Mouse (Mus musculus): ENCODE measurements around the gene Arl15.

The Arl15 gene

DNA sequence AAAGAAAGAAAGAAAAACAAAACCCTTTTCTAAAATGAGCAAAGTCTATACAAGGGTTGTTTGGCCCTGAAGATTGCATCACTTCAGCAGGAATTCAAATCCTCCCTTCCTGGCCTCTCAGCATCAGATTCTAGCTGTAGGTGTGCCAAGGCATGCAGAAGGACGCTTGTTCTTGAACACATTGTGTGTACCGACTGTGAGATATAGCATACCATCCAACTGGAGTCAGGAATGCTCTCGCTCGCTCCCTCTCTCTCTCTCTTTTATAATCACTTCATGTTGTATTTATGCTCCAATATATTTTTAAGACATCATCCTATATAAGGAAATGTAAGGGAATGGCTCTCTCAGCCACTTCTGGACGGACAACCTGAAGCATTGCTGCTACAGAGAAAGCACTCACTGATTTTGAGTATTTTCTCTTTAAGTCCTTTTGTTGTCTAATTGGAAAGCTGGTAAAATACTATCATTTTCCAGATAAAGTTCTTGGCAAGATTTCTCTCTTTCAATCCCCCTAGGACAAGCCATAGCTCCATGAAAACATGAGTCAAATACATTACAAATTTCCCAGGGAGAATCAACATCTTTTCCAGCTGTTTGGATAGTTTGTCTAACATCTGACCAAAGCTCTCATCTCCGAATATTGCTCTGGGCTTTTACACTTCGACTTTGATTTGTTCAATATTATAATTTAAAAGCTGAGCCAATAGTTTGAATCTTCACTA lies 300.0 kb downstream of the Arl15 start:
- no peak for DNase-seq (ENCODE audit: low read depth, low spot score)

DNA sequence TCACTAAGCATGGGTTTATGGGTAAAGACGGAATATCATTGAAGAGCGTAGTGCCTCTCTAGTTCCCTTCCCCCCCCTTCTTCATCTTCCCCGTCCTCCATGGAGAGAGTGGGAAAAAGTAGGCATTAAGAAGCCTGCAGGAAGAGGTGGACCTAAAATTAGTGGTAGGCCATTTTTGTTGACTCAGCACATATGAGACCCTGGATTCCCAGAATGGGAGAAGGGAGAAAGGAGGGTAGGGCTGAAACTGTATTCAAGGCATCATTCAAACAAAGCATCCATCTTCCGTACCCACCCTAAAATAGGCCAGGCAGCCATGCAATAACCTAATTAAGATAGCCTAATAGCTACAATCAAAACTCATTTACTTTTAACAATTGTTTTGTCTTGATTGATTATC lies 301.1 kb downstream of the Arl15 start:
- DNase-seq (ENCODE audit: low read depth, low spot score): no peak

DNA sequence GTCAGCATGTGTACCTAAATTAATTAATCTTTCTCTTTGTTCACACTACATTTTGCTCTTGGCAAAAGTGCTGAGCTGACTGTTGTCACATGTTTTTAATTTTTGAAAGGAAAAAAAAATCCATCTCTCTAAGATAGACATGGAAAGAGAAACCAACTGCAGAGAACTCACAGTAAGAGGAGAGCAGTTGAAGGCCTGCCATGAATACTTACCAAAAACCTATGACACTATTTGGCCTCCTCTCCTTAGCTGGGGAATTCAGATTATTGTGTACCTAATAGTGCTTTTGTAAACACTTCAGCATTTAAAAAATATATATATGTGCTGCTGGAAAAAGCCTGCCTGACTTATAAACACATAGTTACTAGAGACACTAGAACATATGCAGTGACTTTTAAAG lies 302.1 kb downstream of the Arl15 start:
- DNase-seq (ENCODE audit: low read depth, low spot score): no peak

DNA sequence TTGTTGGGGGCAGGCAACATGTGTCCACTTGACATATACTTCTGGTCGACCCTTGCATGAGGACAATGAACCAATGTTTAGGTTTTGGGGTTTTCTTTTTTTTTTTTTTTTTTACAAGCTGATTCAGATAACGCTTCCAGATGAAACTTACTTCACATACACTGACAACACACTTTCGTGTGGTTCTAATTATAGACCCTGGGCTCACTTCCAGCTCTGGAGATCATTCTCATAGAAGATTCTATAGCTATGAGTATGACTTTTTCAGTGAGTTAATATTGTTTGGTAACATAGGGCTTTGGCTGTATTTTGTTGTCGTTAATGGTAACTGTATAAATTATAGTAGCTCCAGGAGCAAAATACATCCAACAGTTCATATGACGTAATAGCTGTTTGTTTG lies 306.9 kb downstream of the Arl15 start:
- no peak for DNase-seq (ENCODE audit: low read depth, low spot score)

DNA sequence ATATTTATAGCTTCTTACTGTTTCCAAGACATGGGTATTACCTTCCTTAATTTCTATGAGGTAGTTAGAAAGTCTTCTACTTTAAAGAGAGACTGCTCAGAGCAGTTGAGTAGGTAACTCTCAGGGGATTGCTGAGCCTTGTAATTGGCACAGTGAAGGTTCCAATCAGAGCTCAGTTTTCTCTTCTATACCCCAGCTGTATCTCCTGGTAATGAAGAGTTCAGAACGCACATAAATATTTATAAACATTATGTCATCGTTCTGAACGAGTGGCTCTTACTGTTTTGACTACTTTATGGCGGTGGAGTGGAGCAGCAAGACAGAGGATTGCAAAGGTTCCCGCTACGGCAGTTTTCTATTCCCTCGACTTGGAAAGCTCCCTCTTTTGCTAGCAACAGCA lies 311.8 kb downstream of the Arl15 start:
- DNase-seq (ENCODE audit: low read depth, low spot score): no peak

DNA sequence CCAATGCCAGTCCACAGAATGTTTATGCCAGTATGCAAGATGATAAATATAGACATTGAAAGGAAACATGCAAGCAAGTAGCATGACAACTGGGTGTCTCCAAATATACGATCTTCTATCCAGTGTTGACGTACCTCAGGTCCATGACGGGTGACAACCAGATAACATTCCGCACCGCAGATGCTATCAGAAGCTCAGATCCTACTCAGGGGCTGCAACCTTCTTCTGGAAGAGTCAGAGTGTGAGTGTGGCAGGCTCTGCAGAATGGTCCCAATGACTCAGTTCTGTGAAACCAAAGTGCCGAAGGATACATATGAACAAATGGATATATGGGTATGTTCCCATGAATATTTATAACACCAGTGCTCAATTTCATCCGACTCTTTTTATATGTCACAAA lies 313.2 kb downstream of the Arl15 start:
- DNase-seq (ENCODE audit: low read depth, low spot score): no peak

DNA sequence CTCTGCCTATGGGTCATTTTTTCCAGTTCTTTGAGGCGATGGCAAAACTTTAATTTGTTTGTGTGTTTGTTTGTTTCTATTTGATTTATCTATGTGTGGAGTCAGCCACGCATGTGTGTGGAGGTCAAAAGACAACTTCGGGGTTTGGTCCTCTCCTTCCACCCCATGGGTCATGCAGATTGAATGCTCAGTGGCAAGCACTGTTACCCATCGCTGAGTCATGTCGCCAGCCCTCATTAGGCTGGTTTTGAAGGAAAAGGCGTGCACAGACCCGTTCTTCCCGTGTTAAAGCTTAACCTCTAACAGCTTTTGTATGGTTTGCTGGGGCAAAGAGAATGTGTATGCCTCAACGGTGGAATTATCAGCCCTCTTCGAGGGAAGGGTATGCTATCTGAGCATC lies 315.1 kb downstream of the Arl15 start:
- no peak for DNase-seq (ENCODE audit: low read depth, low spot score)

DNA sequence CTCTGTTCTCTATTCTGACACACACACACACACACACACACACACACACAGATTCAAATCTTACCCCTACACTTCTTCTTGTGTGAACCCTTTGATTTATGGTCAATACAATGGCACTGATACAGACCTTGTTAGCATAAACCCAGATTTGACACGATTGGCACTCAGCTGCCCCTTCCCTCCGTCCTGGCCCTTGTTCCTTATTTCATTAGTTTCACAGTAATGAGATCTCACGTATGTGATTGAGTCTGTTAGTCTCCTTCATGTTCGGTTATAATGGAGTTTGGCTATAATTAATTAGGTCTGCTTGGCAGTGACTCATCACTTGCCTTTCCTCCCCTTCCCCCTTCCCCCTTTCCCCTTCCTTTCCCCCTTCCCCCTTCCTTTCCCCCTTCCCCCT lies 315.5 kb downstream of the Arl15 start:
- no peak for DNase-seq (ENCODE audit: low read depth, low spot score)

DNA sequence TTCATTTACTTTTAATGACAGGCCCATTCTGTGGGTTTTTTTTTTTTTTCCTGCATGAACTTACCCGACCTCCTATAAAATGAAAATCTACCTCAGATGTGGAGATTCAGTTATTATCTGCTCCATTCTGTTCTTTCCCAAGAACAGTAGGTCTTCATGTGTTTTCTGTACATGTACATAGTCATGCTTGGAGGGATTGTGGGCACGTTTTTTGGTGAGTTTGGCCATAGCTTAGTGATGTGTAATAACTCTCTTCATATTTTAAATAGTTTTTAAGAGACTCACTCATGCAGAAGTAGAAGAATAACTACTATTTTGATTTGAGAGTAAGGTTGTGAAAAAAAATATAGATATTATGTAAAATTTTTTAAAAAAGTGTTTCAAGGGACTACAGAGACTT lies 319.2 kb downstream of the Arl15 start:
- no peak for DNase-seq (ENCODE audit: low read depth, low spot score)

DNA sequence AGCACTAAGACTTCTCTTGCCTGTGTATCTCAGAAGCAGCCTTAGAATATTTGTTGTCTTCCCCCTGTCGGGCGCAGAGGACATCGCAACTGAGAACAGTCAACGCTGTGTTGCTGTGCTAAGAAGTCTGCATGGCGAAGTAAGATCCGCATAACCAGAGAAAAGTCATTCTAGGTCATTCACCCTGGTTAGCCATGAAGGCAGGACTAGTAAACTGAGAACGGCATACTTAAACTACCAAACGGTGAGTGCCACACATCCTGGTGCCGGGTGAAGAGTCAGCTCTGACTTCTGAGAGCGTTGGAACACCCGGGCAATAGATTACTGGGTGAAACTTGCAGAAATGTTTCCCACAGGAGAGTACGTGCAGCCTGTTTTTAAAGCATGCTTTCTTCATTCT lies 320.3 kb downstream of the Arl15 start:
- no peak for DNase-seq (ENCODE audit: low read depth, low spot score)

DNA sequence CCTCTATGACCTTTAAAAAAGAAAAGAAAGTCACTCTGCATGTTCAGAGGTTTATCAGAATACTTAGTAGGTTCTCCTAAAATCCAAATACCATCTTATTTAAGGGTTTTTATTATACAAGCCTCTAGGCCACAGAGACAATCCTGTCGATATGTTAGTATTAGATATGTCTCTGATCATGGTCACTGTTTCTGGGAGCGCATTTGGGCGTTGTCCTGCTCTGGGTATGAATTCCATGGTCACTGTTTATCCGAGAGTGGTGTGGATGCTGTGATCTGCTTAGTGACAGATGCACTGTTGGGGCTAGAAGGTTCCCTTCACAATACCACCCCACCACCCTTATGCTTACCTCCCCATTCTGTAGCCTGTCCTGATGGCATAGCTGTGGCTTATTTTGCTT lies 320.8 kb downstream of the Arl15 start:
- no peak for DNase-seq (ENCODE audit: low read depth, low spot score)

DNA sequence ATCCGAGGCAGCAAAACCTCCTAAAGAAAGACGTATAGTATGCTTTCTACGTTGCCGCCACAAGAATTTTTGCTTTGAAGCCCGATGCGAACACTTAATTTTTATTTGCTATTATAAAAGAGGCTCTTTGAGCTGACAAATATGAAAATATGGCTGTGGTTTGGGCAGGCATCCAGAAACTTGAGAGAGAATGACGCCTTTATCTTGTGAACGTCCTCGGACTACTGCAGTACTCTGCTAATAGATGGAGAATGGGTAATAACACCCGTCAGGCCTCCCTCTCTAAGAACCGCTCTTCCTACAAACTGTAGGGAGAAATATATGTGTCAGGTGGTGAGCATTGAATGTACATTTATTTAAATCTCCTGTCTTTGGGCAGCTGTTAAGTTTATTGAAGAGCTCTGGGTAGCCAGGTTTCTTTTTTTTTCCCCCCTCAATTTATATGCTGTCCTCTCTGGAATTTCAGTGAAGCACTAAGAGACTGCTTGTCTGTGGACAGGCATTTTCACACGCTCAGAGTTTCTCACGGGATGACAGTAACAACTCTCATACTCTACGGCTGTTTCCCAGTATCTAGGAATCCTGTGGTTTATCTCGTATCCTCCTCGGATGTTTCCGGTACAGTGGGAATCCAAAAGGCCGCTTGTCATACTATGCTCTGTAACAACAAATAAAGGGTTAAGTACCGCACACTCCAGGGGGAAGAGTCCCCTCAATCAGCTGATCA lies 324.0 kb downstream of the Arl15 start:
- DNase-seq (ENCODE audit: low read depth, low spot score): no peak

DNA sequence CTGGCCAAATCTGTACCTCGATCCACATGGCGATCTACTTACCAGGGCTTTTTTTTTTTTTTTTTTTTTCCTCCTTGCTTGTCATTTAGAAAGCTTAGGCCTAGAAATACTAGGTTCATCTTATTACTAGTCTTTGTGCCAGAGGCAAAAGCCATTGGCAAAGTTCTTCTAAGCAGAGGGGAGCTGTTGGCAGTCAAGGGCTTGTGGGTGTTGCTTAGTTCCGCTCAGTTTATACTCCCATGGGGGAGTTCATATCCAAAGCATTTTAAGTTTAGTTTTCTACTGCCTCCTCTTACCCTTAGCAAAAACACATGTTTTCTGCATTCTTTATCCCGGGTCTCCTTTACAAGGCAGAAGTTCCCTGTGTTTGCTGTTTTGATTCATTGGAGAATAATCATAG lies 325.5 kb downstream of the Arl15 start:
- DNase-seq (ENCODE audit: low read depth, low spot score): no peak

DNA sequence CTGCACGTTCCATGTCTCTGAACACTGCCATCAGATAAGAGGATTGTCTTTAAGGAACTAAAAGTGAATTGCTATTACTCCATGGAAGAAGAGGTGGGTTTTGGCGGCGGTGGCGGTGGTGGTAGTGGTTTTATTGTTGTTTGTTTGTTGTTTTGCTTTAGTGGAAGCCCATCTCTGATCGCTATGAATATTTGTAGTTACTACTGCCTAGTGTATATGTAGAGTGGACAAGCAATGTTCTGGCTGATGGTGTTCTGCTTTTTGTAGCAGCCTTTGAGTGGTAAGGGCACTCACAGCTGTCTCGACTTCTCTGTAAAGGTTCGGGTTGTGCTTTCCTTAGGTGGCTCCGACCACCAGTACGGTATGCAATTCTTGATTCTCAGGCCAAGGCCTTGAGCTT lies 327.3 kb downstream of the Arl15 start:
- DNase-seq (ENCODE audit: low read depth, low spot score): no peak

DNA sequence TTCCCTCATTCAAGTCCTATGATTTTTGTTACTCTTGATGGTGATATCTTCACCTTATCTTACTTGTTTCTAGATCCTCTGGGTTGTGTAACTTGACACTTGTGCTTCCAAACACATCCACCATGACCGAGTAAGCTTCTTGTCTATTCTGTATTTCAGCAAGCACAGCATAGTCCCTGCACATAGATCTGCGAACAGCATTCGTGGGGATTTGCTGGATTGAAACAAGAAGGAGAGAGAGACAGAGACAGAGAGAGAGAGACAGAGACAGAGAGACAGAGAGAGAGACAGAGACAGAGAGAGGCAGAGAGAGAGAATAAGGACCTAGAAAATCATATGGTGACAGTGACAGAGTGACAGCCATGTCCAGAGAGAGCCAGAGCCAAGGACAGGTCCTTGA lies 329.1 kb downstream of the Arl15 start:
- DNase-seq (ENCODE audit: low read depth, low spot score): no peak

DNA sequence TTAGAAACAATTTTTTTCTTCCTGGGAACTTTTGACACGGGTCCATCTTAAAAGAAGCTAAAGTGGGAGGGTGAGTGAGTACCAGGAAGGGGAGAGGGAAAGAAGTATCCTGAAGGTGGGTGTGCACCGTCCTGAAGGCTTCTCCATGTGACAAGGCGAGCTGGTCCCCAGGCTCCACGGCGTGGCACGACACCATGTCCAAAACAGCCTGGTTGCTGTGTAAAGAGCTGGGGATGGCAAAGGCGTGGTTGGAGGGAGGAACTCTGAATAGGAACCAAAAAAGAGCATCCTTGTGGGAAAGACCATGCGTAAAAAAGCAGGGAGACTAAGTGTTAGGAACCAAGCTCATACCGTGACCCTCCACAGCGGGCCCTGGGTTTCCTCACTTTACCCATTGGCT lies 330.1 kb downstream of the Arl15 start:
- DNase-seq (ENCODE audit: low read depth, low spot score): no peak

DNA sequence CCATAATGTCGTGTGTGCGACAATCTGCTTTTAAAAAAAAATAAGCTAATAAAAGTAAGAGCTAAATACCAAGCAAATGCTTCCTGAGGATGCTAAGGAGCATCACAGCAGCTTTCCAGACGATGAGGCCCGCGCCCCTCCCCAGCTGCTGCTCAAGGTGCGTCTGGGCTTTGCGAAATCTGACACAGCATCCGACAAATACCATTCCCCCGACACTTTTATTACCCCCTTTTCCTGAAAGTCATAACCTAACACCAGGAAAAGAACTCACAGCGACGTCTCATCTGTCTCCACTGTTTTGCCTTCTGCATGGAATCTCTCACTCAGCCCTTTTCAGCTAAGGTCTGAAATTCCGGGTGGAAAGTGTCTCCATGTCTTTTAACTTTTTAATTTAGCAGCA lies 330.7 kb downstream of the Arl15 start:
- peak; percentile 53 for DNase-seq (ENCODE audit: low read depth, low spot score)

DNA sequence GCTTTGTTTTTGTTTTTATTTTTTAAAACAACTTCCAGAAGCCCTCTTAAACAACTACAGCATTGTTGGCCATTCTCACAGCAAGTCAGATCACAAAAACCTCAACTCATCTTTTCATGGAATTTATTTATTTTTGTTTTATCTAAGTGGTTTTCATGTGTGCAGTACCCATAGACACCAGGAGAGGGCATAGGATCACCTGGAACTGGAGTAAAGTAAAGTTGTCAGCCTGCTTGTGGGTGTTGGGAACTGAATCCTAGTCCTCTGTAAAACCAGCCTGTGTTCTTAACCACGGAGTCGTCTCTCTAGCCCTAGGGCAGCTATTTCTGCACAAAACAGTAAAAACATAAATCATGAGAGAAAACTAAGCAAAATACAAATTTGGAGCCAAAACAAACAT lies 334.1 kb downstream of the Arl15 start:
- DNase-seq (ENCODE audit: low read depth, low spot score): no peak

DNA sequence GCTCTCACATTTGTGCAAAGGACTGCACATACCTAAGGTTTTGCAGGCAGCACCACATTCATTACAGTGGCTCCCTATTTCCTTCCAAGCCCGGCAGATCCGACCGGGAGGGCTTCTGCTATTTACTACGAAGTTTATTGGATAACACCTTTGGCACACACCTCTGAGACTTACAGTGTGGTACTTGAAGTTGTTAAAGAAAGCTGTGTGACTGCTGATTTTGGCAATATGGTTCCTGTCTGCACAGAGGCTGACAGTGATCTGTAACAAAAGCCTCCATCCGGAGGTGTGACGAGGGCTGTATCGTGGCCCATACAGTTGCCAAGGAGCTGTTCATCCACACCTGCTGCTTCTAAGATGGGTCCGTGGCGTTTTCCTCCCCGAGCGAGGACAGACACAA lies 335.7 kb downstream of the Arl15 start:
- DNase-seq (ENCODE audit: low read depth, low spot score): no peak

DNA sequence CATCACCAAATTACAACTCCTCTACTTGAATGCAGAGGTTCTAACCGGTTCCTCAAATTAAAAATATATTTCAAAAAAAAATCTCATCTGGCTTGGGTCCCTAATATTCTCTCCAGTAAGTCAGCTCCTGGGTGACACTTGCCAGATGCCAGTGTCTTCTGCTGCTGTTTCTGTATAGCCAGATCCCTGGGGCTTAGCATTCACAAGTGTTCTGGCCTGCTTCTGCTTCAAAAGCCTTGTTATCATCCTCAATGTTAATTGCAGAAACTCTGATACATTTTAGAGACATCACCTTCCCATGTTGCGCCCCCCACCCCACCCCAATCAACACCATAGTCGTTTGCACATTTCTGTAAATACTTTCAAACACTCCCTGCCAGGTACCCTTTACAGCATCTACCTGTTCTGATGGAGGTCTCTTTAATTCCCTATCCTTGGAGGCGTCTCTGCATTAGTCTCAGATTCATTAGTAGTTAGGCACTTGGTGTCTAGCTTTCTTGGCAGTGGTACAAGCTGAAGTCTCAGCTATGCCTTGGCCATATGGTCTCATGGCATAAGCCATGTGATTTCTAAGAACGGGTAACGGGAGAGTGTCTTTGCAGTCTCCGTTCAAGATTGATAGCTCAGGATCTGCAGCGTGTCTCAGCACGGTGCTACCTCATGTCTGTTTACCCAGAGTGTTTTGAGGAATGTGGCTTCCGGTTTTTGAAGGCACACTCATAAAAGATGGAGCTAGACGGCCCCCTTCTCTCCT lies 336.4 kb downstream of the Arl15 start:
- no peak for DNase-seq (ENCODE audit: low read depth, low spot score)

DNA sequence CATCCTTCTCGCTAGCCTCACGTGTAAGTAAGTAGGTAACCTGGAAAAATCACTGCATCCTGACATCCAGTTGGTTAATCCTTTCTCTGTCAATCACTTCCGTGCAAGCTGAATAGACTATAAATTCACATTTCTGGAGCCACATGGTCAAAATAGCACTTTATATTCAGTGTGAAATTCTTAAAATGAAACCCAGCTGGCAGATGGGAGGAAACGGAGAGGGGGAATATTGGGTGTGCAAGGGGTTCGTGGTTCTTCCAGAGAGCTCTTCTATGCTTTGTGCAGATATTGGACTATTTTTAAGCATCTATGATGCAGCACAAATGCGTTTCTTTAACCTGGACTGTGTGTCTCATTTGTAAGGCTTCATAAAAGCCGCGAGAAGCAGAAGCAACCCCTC lies 344.6 kb downstream of the Arl15 start:
- DNase-seq (ENCODE audit: low read depth, low spot score): no peak

DNA sequence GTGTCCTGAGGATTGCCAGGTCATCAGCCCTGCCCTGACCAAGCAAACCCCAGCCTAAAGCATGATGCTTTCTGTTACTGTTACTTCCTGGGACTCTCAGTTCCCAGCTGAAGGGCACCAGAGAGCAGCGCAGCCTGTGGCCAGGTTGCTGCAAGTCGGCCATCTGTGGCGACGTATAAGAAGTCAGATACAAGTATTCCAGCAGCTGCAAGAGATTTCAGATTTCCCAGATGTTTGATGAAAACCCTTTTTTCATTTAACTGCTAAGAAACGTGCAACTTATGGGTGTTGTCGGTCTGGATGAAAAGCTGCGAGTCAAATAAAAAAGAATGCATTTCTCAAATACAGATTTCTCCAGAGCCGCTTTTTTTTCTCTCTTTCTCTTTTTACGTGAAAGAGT lies 345.3 kb downstream of the Arl15 start:
- peak; percentile 37 for DNase-seq (ENCODE audit: low read depth, low spot score)

DNA sequence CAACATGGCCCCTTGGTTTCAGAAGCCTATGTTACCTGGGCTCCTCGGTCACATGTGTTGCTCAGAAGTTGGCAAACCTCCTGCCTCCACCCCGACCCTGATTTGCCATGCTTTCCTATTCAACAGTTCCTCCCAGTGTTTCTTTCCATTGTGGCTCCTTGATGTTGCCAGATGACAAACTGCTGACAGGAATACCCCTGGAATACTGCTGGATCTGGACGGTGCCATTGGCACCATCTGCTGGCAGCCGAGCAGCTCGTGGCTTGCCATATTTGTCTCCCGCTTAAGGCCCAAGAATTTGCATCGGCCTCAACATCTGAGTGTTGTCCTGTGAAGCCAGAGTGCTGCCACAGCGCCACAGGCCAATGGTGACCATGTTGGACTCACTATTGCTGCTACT lies 348.5 kb downstream of the Arl15 start:
- no peak for DNase-seq (ENCODE audit: low read depth, low spot score)

Data from forelimb bud, embryonic 11.5 days (tissue).